ENCODE assay signal across 1 mouse cellular context in the genomic region with DNA sequence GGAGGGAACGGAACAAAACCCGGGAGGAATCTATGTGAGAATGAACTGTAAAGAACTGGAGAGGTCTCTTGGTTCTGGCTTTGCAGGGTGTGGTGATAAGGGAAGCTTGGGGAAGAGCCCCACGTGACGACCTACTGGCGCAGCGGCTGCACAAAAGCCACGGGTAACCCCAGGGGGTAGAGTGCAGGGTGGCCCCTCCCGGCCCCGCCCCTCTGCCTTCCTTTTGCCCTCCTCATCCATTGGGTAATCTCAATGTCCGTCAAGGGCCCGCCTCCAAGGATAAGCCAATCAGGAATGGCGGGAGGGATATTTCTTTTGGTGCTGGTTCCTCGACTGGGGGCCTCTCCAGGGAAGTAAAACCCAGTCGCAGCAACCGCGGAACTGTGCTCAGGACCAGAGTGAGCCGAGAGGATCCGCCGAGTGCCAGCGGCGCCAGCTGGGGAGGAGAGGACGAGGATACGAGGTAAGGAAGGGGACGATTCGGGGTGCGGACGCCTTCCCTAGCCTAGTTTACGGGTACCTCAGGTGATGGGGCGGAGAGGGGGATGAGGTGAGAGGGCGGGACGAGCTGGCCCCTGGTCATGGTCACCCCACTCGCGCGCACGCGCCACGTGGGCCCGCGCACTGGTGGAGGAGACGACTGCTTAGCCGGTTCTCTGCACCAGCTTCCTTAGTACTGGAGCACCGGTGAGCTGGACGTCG.
TF ChIP-seq lines count a peak whose summit lies in the region.

A gene (plus strand): TSS at position 319 of the 702 bp plus-strand sequence.

TF ChIP-seq in CH12.LX, 34 proteins besides CTCF, POLR2A, EP300 and RAD21 (continued from another document):
- peak; percentile 83 for TF ChIP-seq TCF12 (IDR thresholded peaks at IDR 0.05; ENCODE audit: low read depth, low read length)
- TF ChIP-seq GABPA (IDR thresholded peaks at IDR 0.05; ENCODE audit: insufficient replicate concordance, low read depth, low read length), result no peak
- no peak for TF ChIP-seq ZC3H11A (IDR thresholded peaks at IDR 0.05; ENCODE audit: low read depth, low read length)
- peak; percentile 96 for TF ChIP-seq CHD2 (IDR thresholded peaks at IDR 0.05; ENCODE audit: low read length)
- 0 out of 2 replicates have a peak, but pooled peaks have one; percentile 47 for TF ChIP-seq KAT2A (IDR thresholded peaks at IDR 0.05; ENCODE audit: insufficient replicate concordance, low read length)
- TF ChIP-seq USF2 (conservative IDR thresholded peaks at IDR 0.05; ENCODE audit: low read depth, low read length), result peak; percentile 85
- TF ChIP-seq JUND (conservative IDR thresholded peaks at IDR 0.05; ENCODE audit: low read depth, low read length), result no peak
- TF ChIP-seq PAX5 (IDR thresholded peaks at IDR 0.05; ENCODE audit: low read length), result no peak
- TF ChIP-seq MXI1 (IDR thresholded peaks at IDR 0.05; ENCODE audit: low read depth, low read length), result peak; percentile 85
- TF ChIP-seq E2F4 (IDR thresholded peaks at IDR 0.05; ENCODE audit: insufficient replicate concordance, low read depth, low read length), result no peak
- peak; percentile 69 for TF ChIP-seq HCFC1 (IDR thresholded peaks at IDR 0.05; ENCODE audit: low read depth, low read length)
- TF ChIP-seq JUN (IDR thresholded peaks at IDR 0.05; ENCODE audit: insufficient read depth, low read depth, low read length), result no peak
- TF ChIP-seq MAZ (IDR thresholded peaks at IDR 0.05; ENCODE audit: low read depth, low read length), result peak; percentile 90
- TF ChIP-seq MAFK (IDR thresholded peaks at IDR 0.05; ENCODE audit: insufficient replicate concordance, low read length), result no peak
- TF ChIP-seq USF1 (IDR thresholded peaks at IDR 0.05; ENCODE audit: low read depth, low read length), result peak; percentile 88
- TF ChIP-seq SIN3A (IDR thresholded peaks at IDR 0.05; ENCODE audit: low read length), result peak; percentile 91; the same call in 1 of the 2 replicates
- TF ChIP-seq ZKSCAN1 (IDR thresholded peaks at IDR 0.05; ENCODE audit: borderline replicate concordance, low read depth, low read length), result no peak
- no peak for TF ChIP-seq ZNF384 (IDR thresholded peaks at IDR 0.05; ENCODE audit: low read depth, low read length)
- TF ChIP-seq CHD1 (IDR thresholded peaks at IDR 0.05; ENCODE audit: low read depth, low read length), result no peak
- TF ChIP-seq ZMIZ1 (IDR thresholded peaks at IDR 0.05; ENCODE audit: low read depth, low read length), result peak; percentile 86; the same call in 1 of the 2 replicates
- TF ChIP-seq IRF4 (IDR thresholded peaks at IDR 0.05; ENCODE audit: low read depth, low read length), result no peak; the same call in 1 of the 2 replicates
